In the genomic region with DNA sequence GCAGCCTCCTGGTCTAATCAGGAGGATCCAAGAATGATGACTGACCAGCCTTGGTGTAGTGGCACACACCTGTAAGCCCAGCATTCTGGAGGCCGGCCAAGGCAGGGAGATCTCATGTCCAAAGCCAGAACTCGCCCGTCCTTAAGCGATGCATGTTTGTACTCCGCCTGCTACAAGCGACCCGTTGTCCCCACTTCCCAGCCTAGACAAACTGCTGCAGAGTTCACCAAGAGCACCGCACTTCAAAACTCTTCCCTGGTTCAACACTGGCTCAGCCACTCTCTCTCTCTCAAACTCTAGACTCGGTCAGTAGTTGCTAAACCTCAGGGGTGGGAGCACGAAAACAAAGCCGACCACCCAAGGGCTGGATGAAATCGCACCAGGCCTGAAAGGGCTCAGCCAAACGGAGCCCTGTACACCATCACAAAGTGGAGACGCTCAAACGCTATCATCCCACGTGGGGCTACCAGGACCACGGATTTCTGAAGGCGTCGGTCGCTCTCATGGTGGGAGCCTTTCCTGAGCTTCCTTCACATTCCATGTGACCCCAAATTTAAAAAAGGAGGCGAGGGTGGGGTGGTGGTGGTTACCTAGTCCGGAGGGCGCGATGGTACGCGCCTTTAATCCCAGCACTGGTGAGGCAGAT, we compare ENCODE assay signal across 8 mouse cellular contexts. TPM values are rescaled to one million over a fixed set of nuclear protein-coding genes. Genes with fewer than 3 reads are reported as not detected.
DNase-seq lines count a peak whose midpoint lies in the region; ATAC-seq and TF ChIP-seq lines count a peak whose summit lies in the region.

No protein-coding gene starts in this region.

- H3K27me3 ChIP-seq in G1E (ENCODE audit: insufficient read depth, low read length) = peaks cover 14% of the 10 kb centered on the region
- H3K27me3 ChIP-seq in embryonic facial prominence, embryonic 10.5 days (replicated peaks; ENCODE audit: low read depth, poor library complexity, severe bottlenecking) = no peaks in the 10 kb centered on the region
- no peaks in the 10 kb centered on the region for H3K27me3 ChIP-seq in intestine, embryonic 15.5 days (replicated peaks)
- no peaks in the 10 kb centered on the region for H3K27me3 ChIP-seq in lung, embryonic 16.5 days (ENCODE audit: control insufficient read depth, insufficient read depth, low read depth, low read length)

- ATAC-seq in G1E (ENCODE audit: extremely low read depth, insufficient number of reproducible peaks, low FRiP score, poor library complexity, severe bottlenecking) = 0 out of 2 replicates have a peak, but pooled peaks have one; percentile 26
- ATAC-seq in intestine, embryonic 15.5 days = peak; percentile 42
- 0 out of 2 replicates have a peak, but pooled peaks have one; percentile 16 for ATAC-seq in lung, embryonic 16.5 days (ENCODE audit: low read depth)

- peaks cover 33% of the 10 kb centered on the region for H3K4me1 ChIP-seq in G1E (ENCODE audit: insufficient read depth, low read depth, low read length)
- peaks cover 14% of the 10 kb centered on the region for H3K4me1 ChIP-seq in embryonic facial prominence, embryonic 10.5 days
- H3K4me1 ChIP-seq in intestine, embryonic 15.5 days (replicated peaks) = peaks cover 8% of the 10 kb centered on the region; the same call in 1 of the 2 replicates
- H3K4me1 ChIP-seq in lung, embryonic 16.5 days (replicated peaks; ENCODE audit: control insufficient read depth, insufficient read depth, low read length) = peaks cover 9% of the 10 kb centered on the region; the same call in 1 of the 2 replicates

- H3K27ac ChIP-seq in embryonic facial prominence, embryonic 10.5 days (replicated peaks) = peak overlapping the region; percentile 96
- peak overlapping the region; percentile 90; the same call in 1 of the 2 replicates for H3K27ac ChIP-seq in intestine, embryonic 15.5 days
- no peak overlapping the region for H3K27ac ChIP-seq in lung, embryonic 16.5 days (ENCODE audit: low read length)

- TF ChIP-seq CTCF in G1E (IDR thresholded peaks at IDR 0.05; ENCODE audit: low read depth, low read length) = no peak

- H3K4me3 ChIP-seq in G1E (ENCODE audit: low read depth, low read length) = peak overlapping the region; percentile 96
- peak overlapping the region; percentile 100 for H3K4me3 ChIP-seq in embryonic facial prominence, embryonic 10.5 days
- peak overlapping the region; percentile 96 for H3K4me3 ChIP-seq in intestine, embryonic 15.5 days (replicated peaks)
- peak overlapping the region; percentile 100 for H3K4me3 ChIP-seq in lung, embryonic 16.5 days (ENCODE audit: low read length)

- no peaks in the 10 kb centered on the region for H3K9me3 ChIP-seq in G1E (replicated peaks)
- no peaks in the 10 kb centered on the region for H3K9me3 ChIP-seq in embryonic facial prominence, embryonic 10.5 days
- no peaks in the 10 kb centered on the region for H3K9me3 ChIP-seq in intestine, embryonic 15.5 days
- H3K9me3 ChIP-seq in lung, embryonic 16.5 days (ENCODE audit: control insufficient read depth, low read length) = no peaks in the 10 kb centered on the region

- DNase-seq in layer of hippocampus, adult 11-12 months (ENCODE audit: low spot score) = peak; percentile 32
- no peak for DNase-seq in layer of hippocampus, adult 8-10 months (ENCODE audit: low spot score in 2 of 2)
- peak; percentile 33 for DNase-seq in G1E (ENCODE audit: low spot score)
- DNase-seq in embryonic facial prominence, embryonic 10.5 days (ENCODE audit: low spot score) = peak; percentile 30
- DNase-seq in yolk sac, embryonic 10.5 days (ENCODE audit: low spot score) = peak; percentile 11
- no peak for DNase-seq in gastrocnemius, adult 18-20 months (ENCODE audit: low spot score)

- H3K9ac ChIP-seq in intestine, embryonic 15.5 days = peak overlapping the region; percentile 88
- H3K9ac ChIP-seq in lung, embryonic 16.5 days (ENCODE audit: low read length) = peak overlapping the region; percentile 97

- peaks cover 36% of the 10 kb centered on the region for H3K36me3 ChIP-seq in G1E (replicated peaks)
- peaks cover 27% of the 10 kb centered on the region for H3K36me3 ChIP-seq in embryonic facial prominence, embryonic 10.5 days (replicated peaks)
- no peaks in the 10 kb centered on the region for H3K36me3 ChIP-seq in intestine, embryonic 15.5 days
- peaks cover 12% of the 10 kb centered on the region for H3K36me3 ChIP-seq in lung, embryonic 16.5 days (ENCODE audit: control insufficient read depth, insufficient read depth, low read length)

- WGBS in embryonic facial prominence, embryonic 10.5 days = 5% methylated on average over 26 of the region's 26 CpGs
- 2% methylated on average over 26 of the region's 26 CpGs for WGBS in intestine, embryonic 15.5 days
- 1% methylated on average over 26 of the region's 26 CpGs for WGBS in lung, embryonic 16.5 days

- H3K4me2 ChIP-seq in intestine, embryonic 15.5 days (replicated peaks) = peak overlapping the region; percentile 78
- peak overlapping the region; percentile 83 for H3K4me2 ChIP-seq in lung, embryonic 16.5 days (ENCODE audit: low read depth, low read length)

RNA-seq across cellular contexts. Expression of a gene that starts 1.0 kb away (rescaled TPM):
- 100 to 1,000 TPM in 3 of 4 experiments, 10 to 100 TPM in 1; 98.4 to 120 (median 115) TPM for total RNA-seq in layer of hippocampus, adult 8-10 months (2022)
- total RNA-seq in G1E (2014; fragmentation: Nextera tagmentation) (181 TPM in 2 replicates), G1E (2017) (269 and 279 TPM in 2 replicates)
- polyA plus RNA-seq in G1E (2012) = 80.5 and 283 TPM in 2 replicates
- 389 and 393 TPM in 2 replicates for polyA plus RNA-seq in embryonic facial prominence, embryonic 10.5 days (2016; fragmentation: Nextera tagmentation; extraction: Ambion mirVana)
- 256 and 273 TPM in 2 replicates for polyA plus RNA-seq in intestine, embryonic 15.5 days (2015; fragmentation: Nextera tagmentation; extraction: Ambion mirVana)
- 260 and 272 TPM in 2 replicates for polyA plus RNA-seq in lung, embryonic 16.5 days (2015; fragmentation: Nextera tagmentation; extraction: Ambion mirVana)
- 10 to 100 TPM; 48.7 to 51.4 TPM for total RNA-seq in gastrocnemius, adult 18-20 months (2021)

RNA-seq across cellular contexts. Expression of a gene that starts 12.6 kb away (rescaled TPM):
- not detected for total RNA-seq in layer of hippocampus, adult 8-10 months (2022)
- not detected in 2 replicates for total RNA-seq in G1E (2014; fragmentation: Nextera tagmentation)
- 0.16 TPM in 1 of 2 replicates, not detected in the other for total RNA-seq in G1E (2017)
- polyA plus RNA-seq in G1E (2012) = not detected in 2 replicates
- polyA plus RNA-seq in embryonic facial prominence, embryonic 10.5 days (2016; fragmentation: Nextera tagmentation; extraction: Ambion mirVana) = not detected in 2 replicates
- not detected in 2 replicates for polyA plus RNA-seq in intestine, embryonic 15.5 days (2015; fragmentation: Nextera tagmentation; extraction: Ambion mirVana)
- polyA plus RNA-seq in lung, embryonic 16.5 days (2015; fragmentation: Nextera tagmentation; extraction: Ambion mirVana) = not detected in 2 replicates
- total RNA-seq in gastrocnemius, adult 18-20 months (2021) = not detected

RNA-seq across cellular contexts. Expression of a gene that starts 12.7 kb away (rescaled TPM):
- total RNA-seq in layer of hippocampus, adult 8-10 months (2022) = 100 to 1,000 TPM in 2 of 4 experiments, 10 to 100 TPM in 2; 90.4 to 112 (median 101) TPM
- total RNA-seq in G1E (2014; fragmentation: Nextera tagmentation) = 38.2 and 57.9 TPM in 2 replicates
- total RNA-seq in G1E (2017) = 5.4 and 6.1 TPM in 2 replicates
- 45.4 and 60.0 TPM in 2 replicates for polyA plus RNA-seq in G1E (2012)
- 35.7 and 38.8 TPM in 2 replicates for polyA plus RNA-seq in embryonic facial prominence, embryonic 10.5 days (2016; fragmentation: Nextera tagmentation; extraction: Ambion mirVana)
- polyA plus RNA-seq in intestine, embryonic 15.5 days (2015; fragmentation: Nextera tagmentation; extraction: Ambion mirVana) = 19.8 and 21.3 TPM in 2 replicates
- 21.6 and 22.7 TPM in 2 replicates for polyA plus RNA-seq in lung, embryonic 16.5 days (2015; fragmentation: Nextera tagmentation; extraction: Ambion mirVana)
- 10 to 100 TPM; 16.7 to 17.6 TPM for total RNA-seq in gastrocnemius, adult 18-20 months (2021)

RNA-seq across cellular contexts. Expression of a gene that starts 23.4 kb away (rescaled TPM):
- total RNA-seq in layer of hippocampus, adult 8-10 months (2022) = under 1 TPM; 0.35 to 0.87 (median 0.66) TPM
- total RNA-seq in G1E (2014; fragmentation: Nextera tagmentation) (not detected in 2 replicates), G1E (2017) (0.05 TPM in 1 of 2 replicates, not detected in the other)
- not detected in 2 replicates for polyA plus RNA-seq in G1E (2012)
- 0.14 TPM in 1 of 2 replicates, not detected in the other for polyA plus RNA-seq in embryonic facial prominence, embryonic 10.5 days (2016; fragmentation: Nextera tagmentation; extraction: Ambion mirVana)
- polyA plus RNA-seq in intestine, embryonic 15.5 days (2015; fragmentation: Nextera tagmentation; extraction: Ambion mirVana) = not detected in 2 replicates
- not detected in 2 replicates for polyA plus RNA-seq in lung, embryonic 16.5 days (2015; fragmentation: Nextera tagmentation; extraction: Ambion mirVana)
- total RNA-seq in gastrocnemius, adult 18-20 months (2021) = under 1 TPM in 1 of 2 experiments, not detected in 1; 0.09 TPM

RNA-seq across cellular contexts. Expression of a gene that starts 58.7 kb away (rescaled TPM):
- total RNA-seq in layer of hippocampus, adult 8-10 months (2022) = 10 to 100 TPM; 27.4 to 35.4 (median 28.9) TPM
- total RNA-seq in G1E (2014; fragmentation: Nextera tagmentation) = 49.8 and 50.1 TPM in 2 replicates
- 114 and 154 TPM in 2 replicates for total RNA-seq in G1E (2017)
- polyA plus RNA-seq in G1E (2012) = 10.1 and 12.4 TPM in 2 replicates
- 100 and 104 TPM in 2 replicates for polyA plus RNA-seq in embryonic facial prominence, embryonic 10.5 days (2016; fragmentation: Nextera tagmentation; extraction: Ambion mirVana)
- polyA plus RNA-seq in intestine, embryonic 15.5 days (2015; fragmentation: Nextera tagmentation; extraction: Ambion mirVana) = 76.1 and 79.6 TPM in 2 replicates
- 72.0 and 77.0 TPM in 2 replicates for polyA plus RNA-seq in lung, embryonic 16.5 days (2015; fragmentation: Nextera tagmentation; extraction: Ambion mirVana)
- 10 to 100 TPM; 22.9 to 25.3 TPM for total RNA-seq in gastrocnemius, adult 18-20 months (2021)

Comparison
In these comparisons a context has a peak if more than half of its experiments do, and no peak if none do; other contexts are left out.
1. DNase-seq: peak in layer of hippocampus, adult 11-12 months (single experiment), G1E (single experiment), embryonic facial prominence, embryonic 10.5 days (single experiment) and yolk sac, embryonic 10.5 days (single experiment); none in layer of hippocampus, adult 8-10 months (0 of 2) and gastrocnemius, adult 18-20 months (single experiment).
2. Peak in every context shown above with its lines, with median percentiles within 50 percentile points of each other: ATAC-seq and H3K4me3 ChIP-seq.